Mouse (Mus musculus): Measurements from ENCODE around the gene Enpp1.

The Enpp1 gene

GRCm38 (mm10) chr10:24597789-24598188 lies 114.2 kb downstream of the Enpp1 start:
- no peak for DNase-seq (ENCODE audit: low read depth, low spot score)

- DNase-seq (ENCODE audit: low read depth, low spot score): peak; percentile 65
Measured at GRCm38 (mm10) chr10:24596869-24597339, 115.1 kb downstream of the Enpp1 start.

GRCm38 (mm10) chr10:24596003-24596868 lies 115.7 kb downstream of the Enpp1 start:
- DNase-seq (ENCODE audit: low read depth, low spot score): no peak

- peak; percentile 73 for DNase-seq (ENCODE audit: low read depth, low spot score)
Measured at GRCm38 (mm10) chr10:24595250-24596002, 116.5 kb downstream of the Enpp1 start, which contains the start of gene Ccn2. Ccn2 (plus strand) TSS chr10:24595442.

- no peak for DNase-seq (ENCODE audit: low read depth, low spot score)
Measured at GRCm38 (mm10) chr10:24593556-24593955, 118.4 kb downstream of the Enpp1 start.

GRCm38 (mm10) chr10:24592969-24593368 lies 119.0 kb downstream of the Enpp1 start:
- DNase-seq (ENCODE audit: low read depth, low spot score): no peak

- DNase-seq (ENCODE audit: low read depth, low spot score): no peak
Measured at GRCm38 (mm10) chr10:24592318-24592717, 119.6 kb downstream of the Enpp1 start.

GRCm38 (mm10) chr10:24591741-24592140 lies 120.2 kb downstream of the Enpp1 start:
- no peak for DNase-seq (ENCODE audit: low read depth, low spot score)

GRCm38 (mm10) chr10:24591136-24591535 lies 120.8 kb downstream of the Enpp1 start:
- DNase-seq (ENCODE audit: low read depth, low spot score): peak; percentile 69

- DNase-seq (ENCODE audit: low read depth, low spot score): no peak
Measured at GRCm38 (mm10) chr10:24590546-24590945, 121.4 kb downstream of the Enpp1 start.

GRCm38 (mm10) chr10:24589238-24589637 lies 122.7 kb downstream of the Enpp1 start:
- DNase-seq (ENCODE audit: low read depth, low spot score): no peak

- no peak for DNase-seq (ENCODE audit: low read depth, low spot score)
Measured at GRCm38 (mm10) chr10:24588824-24589223, 123.1 kb downstream of the Enpp1 start.

Data from skeletal muscle tissue, adult 2 months (tissue).